Mouse (Mus musculus) retina, postnatal 1 day (tissue): Measurements from ENCODE around the gene Nrd1.

Experiments
- DNase-seq: peaks from one replicate; pipeline ENCODE4 v3.0.0-alpha.2; 2012

The Nrd1 gene

GRCm38 (mm10) chr4:109102574-109102973 lies 102.1 kb downstream of the Nrd1 start:
- DNase-seq, result no peak

- no peak for DNase-seq
Measured at GRCm38 (mm10) chr4:109103145-109103883, 102.9 kb downstream of the Nrd1 start.

GRCm38 (mm10) chr4:109105254-109105653 lies 104.8 kb downstream of the Nrd1 start:
- DNase-seq, result no peak

- DNase-seq, result peak; percentile 19
Measured at GRCm38 (mm10) chr4:109106034-109106433, 105.6 kb downstream of the Nrd1 start.

- no peak for DNase-seq
Measured at GRCm38 (mm10) chr4:109106594-109106993, 106.1 kb downstream of the Nrd1 start.

GRCm38 (mm10) chr4:109109012-109109411 lies 108.6 kb downstream of the Nrd1 start:
- DNase-seq, result no peak

GRCm38 (mm10) chr4:109109686-109110085 lies 109.2 kb downstream of the Nrd1 start:
- DNase-seq, result no peak

- DNase-seq, result no peak
Measured at GRCm38 (mm10) chr4:109110978-109111377, 110.5 kb downstream of the Nrd1 start.
